Mouse (Mus musculus) heart, adult 18-20 months (tissue): Measurements from ENCODE around the gene Tkt. TPM values are rescaled to one million over a fixed set of nuclear protein-coding genes. Genes with fewer than 3 reads are reported as not detected.

Source experiments
- DNase-seq, 2 experiments: peaks; one replicate each; pipeline ENCODE4 v3.0.0; 2021 to 2022; ENCODE audit warnings: mixed read lengths in 1 of 2
- microRNA-seq, 2 experiments: library from miRNA; unstranded; fragments of <30 nt; microRNA quantifications; one replicate each; pipeline ENCODE4 v1.2.0; 2022
- total RNA-seq, 2 experiments: library from RNA; stranded (reverse); gene quantifications; 2 replicates each; pipeline ENCODE4 v1.2.3; 2021

The Tkt gene
- total RNA-seq, 2 experiments from 2014 or later: 32.6 to 146 TPM

- DNase-seq: no peak
Observed at GRCm38 (mm10) chr14:30622130-30622529, 74.0 kb downstream of the Tkt start.

GRCm38 (mm10) chr14:30622556-30622955, 74.4 kb downstream of the Tkt start:
- DNase-seq: no peak

Small RNA genes within 50 kb of the gene (microRNA-seq; reads per million reads assigned to microRNA genes)
- gene Mir3076: 6.2 to 8.0 reads per million in 2 experiments

Other genes with a start within 250 kb of the Tkt start
- 10 to 100 TPM in 1 of 2 experiments, 1 to 10 TPM in 1; 8.9 to 11.6 TPM for gene Dcp1a, start 68.8 kb upstream of the Tkt start, total RNA-seq
- 1 to 10 TPM; 1.7 to 2.0 TPM for gene Cacna1d, start 56.9 kb upstream of the Tkt start, total RNA-seq
- gene Prkcd, start 77.9 kb downstream of the Tkt start, total RNA-seq: 10 to 100 TPM; 11.2 to 13.0 TPM
- 1 to 10 TPM; 7.7 to 7.9 TPM for gene Rft1, start 106.0 kb downstream of the Tkt start, total RNA-seq
- 10 to 100 TPM; 12.8 to 14.3 TPM for gene Sfmbt1, start 166.5 kb downstream of the Tkt start, total RNA-seq